Mouse (Mus musculus) liver, embryonic 12.5 days (tissue): ENCODE results near the gene Tanc1. TPM values are rescaled to one million over a fixed set of nuclear protein-coding genes. Genes with fewer than 3 reads are reported as not detected.

ENCODE experiments used
- ATAC-seq: fragments of 200-750 bp; cut with Nextera tagmentation; 2 replicates; pipeline ENCODE4 v1.8.0; 2017; ENCODE audit warnings: moderate number of reproducible peaks, mild to moderate bottlenecking, moderate library complexity
- H3K27ac ChIP-seq: fragments of 300-500 bp; sonication (generic); 2 replicates; pipeline ENCODE4 v1.5.1; 2016; ENCODE audit warnings: mild to moderate bottlenecking
- H3K27me3 ChIP-seq: fragments of 300-500 bp; sonication (generic); replicated peaks from 2 replicates; pipeline ENCODE4 v1.6.1; 2016; ENCODE audit warnings: mild to moderate bottlenecking, moderate library complexity
- H3K36me3 ChIP-seq: fragments of 300-500 bp; sonication (generic); 2 replicates; pipeline ENCODE4 v1.6.1; 2016; ENCODE audit warnings: mild to moderate bottlenecking, moderate library complexity
- H3K4me1 ChIP-seq: fragments of 300-500 bp; sonication (generic); 2 replicates; pipeline ENCODE4 v1.6.1; 2016
- H3K4me2 ChIP-seq: fragments of 300-500 bp; sonication (generic); 2 replicates; pipeline ENCODE4 v1.6.1; 2016; ENCODE audit warnings: mild to moderate bottlenecking, moderate library complexity
- H3K4me3 ChIP-seq: fragments of 300-500 bp; sonication (generic); 2 replicates; pipeline ENCODE4 v1.5.1; 2016; ENCODE audit warnings: mild to moderate bottlenecking, moderate library complexity
- H3K9ac ChIP-seq: fragments of 300-500 bp; sonication (generic); 2 replicates; pipeline ENCODE4 v1.6.1; 2016; ENCODE audit warnings: mild to moderate bottlenecking, moderate library complexity
- H3K9me3 ChIP-seq: fragments of 300-500 bp; sonication (generic); replicated peaks from 2 replicates; pipeline ENCODE4 v1.6.1; 2016; ENCODE audit warnings: mild to moderate bottlenecking, moderate library complexity
- WGBS: fragments of 180-500 bp; shearing (Covaris S2); methylation state at CpG from one replicate; pipeline ENCODE4 v1.1.7; 2016; ENCODE audit not compliant: insufficient replicate concordance; 5-methylcytosine and 5-hydroxymethylcytosine counted together
- polyA plus RNA-seq: library from polyadenylated mRNA; unstranded; fragments of >200 nt; fragmentation: Nextera tagmentation; extraction: Ambion mirVana; gene quantifications from 2 replicates; pipeline ENCODE4 v1.2.1, GENCODE M21; 2016

Tanc1 gene
- polyA plus RNA-seq, 1 experiment from 2014 or later = 6.8 TPM

- H3K27ac ChIP-seq = no peak overlapping the region
- no peaks in the 10 kb centered on the region for H3K9me3 ChIP-seq
- no peaks in the 10 kb centered on the region for H3K27me3 ChIP-seq
- H3K4me3 ChIP-seq = no peak overlapping the region
- H3K4me2 ChIP-seq = no peak overlapping the region
- no peaks in the 10 kb centered on the region for H3K36me3 ChIP-seq
- H3K4me1 ChIP-seq = no peaks in the 10 kb centered on the region
- ATAC-seq = no peak
- no peak overlapping the region for H3K9ac ChIP-seq
- WGBS = 57% methylated on average over 6 of the region's 6 CpGs
These were observed 145.2 kb downstream of the Tanc1 start for GRCm38 (mm10) chr2:59757015-59757414.

GRCm38 (mm10) chr2:59758139-59758918 is 146.5 kb downstream of the Tanc1 start:
- Histone ChIP-seq H3K9me3 (no peaks in the 10 kb centered on the region), H3K27ac (no peak overlapping the region), H3K36me3 (no peaks in the 10 kb centered on the region), H3K9ac (no peak overlapping the region), H3K4me3 (no peak overlapping the region), H3K4me2 (no peak overlapping the region), H3K4me1 (no peaks in the 10 kb centered on the region), H3K27me3 (no peaks in the 10 kb centered on the region)
- 69% methylated on average over 9 of the region's 9 CpGs for WGBS
- ATAC-seq = no peak

- Histone ChIP-seq H3K4me2 (no peak overlapping the region), H3K36me3 (no peaks in the 10 kb centered on the region), H3K27ac (no peak overlapping the region), H3K4me1 (no peaks in the 10 kb centered on the region), H3K9ac (no peak overlapping the region), H3K27me3 (no peaks in the 10 kb centered on the region), H3K9me3 (no peaks in the 10 kb centered on the region), H3K4me3 (no peak overlapping the region)
- WGBS = 77% methylated on average over 4 of the region's 4 CpGs
- ATAC-seq = no peak
These were observed 148.9 kb downstream of the Tanc1 start for GRCm38 (mm10) chr2:59760731-59761130.

GRCm38 (mm10) chr2:59761183-59761582 is 149.3 kb downstream of the Tanc1 start:
- Histone ChIP-seq H3K27ac (no peak overlapping the region), H3K27me3 (no peaks in the 10 kb centered on the region), H3K9ac (no peak overlapping the region), H3K4me1 (no peaks in the 10 kb centered on the region), H3K4me3 (no peak overlapping the region), H3K9me3 (no peaks in the 10 kb centered on the region), H3K36me3 (no peaks in the 10 kb centered on the region), H3K4me2 (no peak overlapping the region)
- no peak for ATAC-seq
- 71% methylated on average over 12 of the region's 12 CpGs for WGBS

GRCm38 (mm10) chr2:59762277-59762676 is 150.4 kb downstream of the Tanc1 start:
- Histone ChIP-seq H3K36me3 (no peaks in the 10 kb centered on the region), H3K4me1 (no peaks in the 10 kb centered on the region), H3K4me3 (no peak overlapping the region), H3K27ac (no peak overlapping the region), H3K9ac (no peak overlapping the region), H3K4me2 (no peak overlapping the region), H3K9me3 (no peaks in the 10 kb centered on the region), H3K27me3 (no peaks in the 10 kb centered on the region)
- WGBS = 62% methylated on average over 5 of the region's 5 CpGs
- no peak for ATAC-seq

- no peak overlapping the region for H3K27ac ChIP-seq
- H3K4me2 ChIP-seq = no peak overlapping the region
- 71% methylated on average over 10 of the region's 10 CpGs for WGBS
- H3K9me3 ChIP-seq = no peaks in the 10 kb centered on the region
- no peak overlapping the region for H3K9ac ChIP-seq
- H3K4me3 ChIP-seq = no peak overlapping the region
- 0 out of 2 replicates have a peak, but pooled peaks cover 4% of the 10 kb centered on the region for H3K4me1 ChIP-seq
- no peaks in the 10 kb centered on the region for H3K36me3 ChIP-seq
- H3K27me3 ChIP-seq = no peaks in the 10 kb centered on the region
- ATAC-seq = no peak
These were observed 153.8 kb downstream of the Tanc1 start for GRCm38 (mm10) chr2:59765671-59766070.

GRCm38 (mm10) chr2:59767893-59768292 is 156.1 kb downstream of the Tanc1 start:
- Histone ChIP-seq H3K4me1 (peaks cover 9% of the 10 kb centered on the region; the same call in 1 of the 2 replicates), H3K9ac (no peak overlapping the region), H3K4me3 (no peak overlapping the region), H3K9me3 (no peaks in the 10 kb centered on the region), H3K36me3 (peaks cover 4% of the 10 kb centered on the region; the same call in 1 of the 2 replicates), H3K27me3 (no peaks in the 10 kb centered on the region), H3K27ac (no peak overlapping the region), H3K4me2 (no peak overlapping the region)
- no peak for ATAC-seq
- WGBS = 75% methylated on average over 4 of the region's 4 CpGs

GRCm38 (mm10) chr2:59768661-59769384 is 157.0 kb downstream of the Tanc1 start:
- H3K4me2 ChIP-seq = no peak overlapping the region
- whole genome bisulfite sequencing = 72% methylated on average over 13 of the region's 13 CpGs
- no peak for ATAC-seq
- H3K9ac ChIP-seq = no peak overlapping the region
- H3K4me3 ChIP-seq = no peak overlapping the region
- H3K9me3 ChIP-seq = no peaks in the 10 kb centered on the region
- no peak overlapping the region for H3K27ac ChIP-seq
- H3K4me1 ChIP-seq = peaks cover 9% of the 10 kb centered on the region; the same call in 1 of the 2 replicates
- no peaks in the 10 kb centered on the region for H3K27me3 ChIP-seq
- peaks cover 4% of the 10 kb centered on the region; the same call in 1 of the 2 replicates for H3K36me3 ChIP-seq

- peaks cover 4% of the 10 kb centered on the region; the same call in 1 of the 2 replicates for H3K36me3 ChIP-seq
- no peak overlapping the region for H3K4me3 ChIP-seq
- no peak overlapping the region for H3K9ac ChIP-seq
- 39% methylated on average over 3 of the region's 3 CpGs for WGBS
- H3K4me1 ChIP-seq = peaks cover 9% of the 10 kb centered on the region; the same call in 1 of the 2 replicates
- no peaks in the 10 kb centered on the region for H3K27me3 ChIP-seq
- no peak for ATAC-seq
- H3K9me3 ChIP-seq = no peaks in the 10 kb centered on the region
- H3K27ac ChIP-seq = no peak overlapping the region
- no peak overlapping the region for H3K4me2 ChIP-seq
These were observed 157.5 kb downstream of the Tanc1 start for GRCm38 (mm10) chr2:59769385-59769735.

- ATAC-seq = no peak
- 67% methylated on average over 8 of the region's 8 CpGs for WGBS
- Histone ChIP-seq H3K27ac (no peak overlapping the region), H3K4me2 (no peak overlapping the region), H3K9ac (no peak overlapping the region), H3K36me3 (peaks cover 4% of the 10 kb centered on the region; the same call in 1 of the 2 replicates), H3K9me3 (no peaks in the 10 kb centered on the region), H3K4me1 (peaks cover 9% of the 10 kb centered on the region; the same call in 1 of the 2 replicates), H3K4me3 (no peak overlapping the region), H3K27me3 (no peaks in the 10 kb centered on the region)
These were observed 159.9 kb downstream of the Tanc1 start for GRCm38 (mm10) chr2:59771708-59772107.

- peaks cover 4% of the 10 kb centered on the region; the same call in 1 of the 2 replicates for H3K36me3 ChIP-seq
- ATAC-seq = no peak
- H3K27me3 ChIP-seq = no peaks in the 10 kb centered on the region
- no peak overlapping the region for H3K9ac ChIP-seq
- H3K9me3 ChIP-seq = no peaks in the 10 kb centered on the region
- H3K4me1 ChIP-seq = peaks cover 9% of the 10 kb centered on the region; the same call in 1 of the 2 replicates
- no peak overlapping the region for H3K4me2 ChIP-seq
- no peak overlapping the region for H3K27ac ChIP-seq
- WGBS = 57% methylated on average over 12 of the region's 12 CpGs
- H3K4me3 ChIP-seq = no peak overlapping the region
These were observed 160.4 kb downstream of the Tanc1 start for GRCm38 (mm10) chr2:59772261-59772683.

- no peak overlapping the region for H3K27ac ChIP-seq
- H3K4me1 ChIP-seq = peaks cover 5% of the 10 kb centered on the region; the same call in 1 of the 2 replicates
- H3K36me3 ChIP-seq = peaks cover 4% of the 10 kb centered on the region
- H3K4me2 ChIP-seq = no peak overlapping the region
- H3K9ac ChIP-seq = no peak overlapping the region
- ATAC-seq = no peak
- no peaks in the 10 kb centered on the region for H3K27me3 ChIP-seq
- 72% methylated on average over 6 of the region's 6 CpGs for WGBS
- no peak overlapping the region for H3K4me3 ChIP-seq
- no peaks in the 10 kb centered on the region for H3K9me3 ChIP-seq
These were observed 162.5 kb downstream of the Tanc1 start for GRCm38 (mm10) chr2:59774374-59774773.
